Mouse (Mus musculus): ENCODE results near the gene Snrnp70. TPM values are rescaled to one million over a fixed set of nuclear protein-coding genes. Genes with fewer than 3 reads are reported as not detected.

Gene Snrnp70
- polyA plus RNA-seq, 1 experiment from 2014 or later = 57.2 TPM

DNA sequence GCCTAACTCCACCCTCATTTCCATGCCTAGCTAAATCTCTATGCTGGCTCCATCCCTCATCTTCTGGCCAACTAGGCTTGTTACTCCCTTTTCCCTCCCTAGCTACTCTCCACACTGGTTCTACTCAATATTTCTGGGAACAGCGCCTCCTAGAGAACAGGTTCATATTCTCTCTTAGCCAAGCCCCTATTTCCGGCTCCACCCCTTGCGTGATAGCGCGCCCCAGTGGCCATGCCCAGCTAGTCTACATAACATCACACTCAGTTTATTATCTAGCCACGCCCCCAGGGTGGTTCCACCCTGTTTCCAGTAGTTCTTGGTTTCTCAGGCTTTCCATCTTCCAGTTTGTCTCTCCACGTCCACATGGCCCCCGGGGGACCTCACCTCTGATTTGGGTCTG lies 54.2 kb downstream of the Snrnp70 start:
- peaks cover 36% of the 10 kb centered on the region for H3K27me3 ChIP-seq (ENCODE audit: insufficient read depth, low read length)
- peak overlapping the region; percentile 74; the same call in 1 of the 2 replicates for H3K4me2 ChIP-seq (ENCODE audit: low read depth, low read length)
- ATAC-seq = peak; percentile 75
- H3K4me3 ChIP-seq (ENCODE audit: low read depth, low read length) = no peak overlapping the region
- TF ChIP-seq CTCF (IDR thresholded peaks at IDR 0.05; ENCODE audit: low read depth) (peak; percentile 89), EP300 (IDR thresholded peaks at IDR 0.05; ENCODE audit: low read depth) (no peak)
- H3K27ac ChIP-seq (ENCODE audit: low read depth) = no peak overlapping the region
- no peaks in the 10 kb centered on the region for H3K36me3 ChIP-seq (replicated peaks; ENCODE audit: insufficient read depth, low read length)
- no peaks in the 10 kb centered on the region for H3K9me3 ChIP-seq (ENCODE audit: low read length)
- no peak overlapping the region for H3K9ac ChIP-seq (replicated peaks)
- H3K4me1 ChIP-seq (ENCODE audit: insufficient read depth) = peaks cover 34% of the 10 kb centered on the region
- DNase-seq = peak; percentile 90
- 6% methylated on average over 8 of the region's 8 CpGs for WGBS (ENCODE audit: insufficient replicate concordance)

DNA sequence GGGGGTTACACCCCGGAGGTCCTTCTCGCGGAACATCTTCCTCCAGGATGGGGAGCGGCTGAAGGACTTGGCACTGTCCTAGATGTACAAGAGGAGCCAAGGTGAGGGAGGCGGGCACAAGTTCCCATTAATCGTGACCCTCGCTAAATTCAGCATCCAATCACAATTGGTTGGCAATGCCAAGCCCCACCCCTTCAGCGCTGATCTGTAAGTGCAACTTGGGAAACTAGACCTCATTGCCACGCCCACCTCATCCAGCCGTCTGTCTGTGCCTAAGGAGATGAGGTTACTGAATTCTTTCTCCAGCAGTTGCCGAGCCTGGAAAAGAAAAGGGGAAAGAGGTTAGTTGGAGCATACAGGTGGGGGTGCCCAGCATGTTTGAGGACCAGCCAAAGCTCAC lies 54.9 kb downstream of the Snrnp70 start:
- no peak overlapping the region for H3K9ac ChIP-seq (replicated peaks)
- H3K36me3 ChIP-seq (replicated peaks; ENCODE audit: insufficient read depth, low read length) = no peaks in the 10 kb centered on the region
- DNase-seq (peak; percentile 51), ATAC-seq (no peak)
- H3K27ac ChIP-seq (ENCODE audit: low read depth) = no peak overlapping the region
- WGBS (ENCODE audit: insufficient replicate concordance) = under 1% methylated on average over 11 of the region's 11 CpGs
- H3K4me2 ChIP-seq (ENCODE audit: low read depth, low read length) = peak overlapping the region; percentile 74
- peaks cover 41% of the 10 kb centered on the region for H3K27me3 ChIP-seq (ENCODE audit: insufficient read depth, low read length)
- TF ChIP-seq CTCF (IDR thresholded peaks at IDR 0.05; ENCODE audit: low read depth) = no peak
- no peak for TF ChIP-seq EP300 (IDR thresholded peaks at IDR 0.05; ENCODE audit: low read depth)
- no peaks in the 10 kb centered on the region for H3K9me3 ChIP-seq (ENCODE audit: low read length)
- H3K4me1 ChIP-seq (ENCODE audit: insufficient read depth) = peaks cover 34% of the 10 kb centered on the region
- H3K4me3 ChIP-seq (ENCODE audit: low read depth, low read length) = peak overlapping the region; percentile 12; the same call in 1 of the 2 replicates

DNA sequence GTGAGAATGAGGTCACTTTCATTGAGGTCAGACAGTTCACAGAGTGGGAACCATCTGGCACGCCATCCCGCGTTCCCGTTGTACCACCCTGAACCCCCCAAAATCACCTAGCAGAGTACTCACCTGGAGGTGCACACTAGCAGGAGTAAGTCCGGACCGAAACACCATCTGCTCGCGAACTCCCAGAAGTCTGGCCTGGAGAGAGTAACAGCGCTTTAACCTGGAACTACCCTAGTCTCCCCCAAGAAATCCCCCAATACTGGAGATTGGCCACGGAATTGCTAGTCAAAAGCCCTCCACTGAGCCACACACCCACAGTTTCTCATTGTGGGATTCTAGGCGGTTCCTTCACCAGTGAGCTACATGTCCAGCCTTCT lies 55.5 kb downstream of the Snrnp70 start:
- Histone ChIP-seq H3K9me3 (ENCODE audit: low read length) (no peaks in the 10 kb centered on the region), H3K4me1 (ENCODE audit: insufficient read depth) (peaks cover 34% of the 10 kb centered on the region), H3K27me3 (ENCODE audit: insufficient read depth, low read length) (peaks cover 43% of the 10 kb centered on the region), H3K4me3 (ENCODE audit: low read depth, low read length) (peak overlapping the region; percentile 40), H3K4me2 (ENCODE audit: low read depth, low read length) (peak overlapping the region; percentile 74), H3K36me3 (replicated peaks; ENCODE audit: insufficient read depth, low read length) (no peaks in the 10 kb centered on the region), H3K9ac (replicated peaks) (no peak overlapping the region), H3K27ac (ENCODE audit: low read depth) (no peak overlapping the region)
- ATAC-seq (no peak), DNase-seq (no peak)
- WGBS (ENCODE audit: insufficient replicate concordance) = 2% methylated on average over 11 of the region's 11 CpGs
- TF ChIP-seq EP300 (IDR thresholded peaks at IDR 0.05; ENCODE audit: low read depth) (no peak), CTCF (IDR thresholded peaks at IDR 0.05; ENCODE audit: low read depth) (no peak)

DNA sequence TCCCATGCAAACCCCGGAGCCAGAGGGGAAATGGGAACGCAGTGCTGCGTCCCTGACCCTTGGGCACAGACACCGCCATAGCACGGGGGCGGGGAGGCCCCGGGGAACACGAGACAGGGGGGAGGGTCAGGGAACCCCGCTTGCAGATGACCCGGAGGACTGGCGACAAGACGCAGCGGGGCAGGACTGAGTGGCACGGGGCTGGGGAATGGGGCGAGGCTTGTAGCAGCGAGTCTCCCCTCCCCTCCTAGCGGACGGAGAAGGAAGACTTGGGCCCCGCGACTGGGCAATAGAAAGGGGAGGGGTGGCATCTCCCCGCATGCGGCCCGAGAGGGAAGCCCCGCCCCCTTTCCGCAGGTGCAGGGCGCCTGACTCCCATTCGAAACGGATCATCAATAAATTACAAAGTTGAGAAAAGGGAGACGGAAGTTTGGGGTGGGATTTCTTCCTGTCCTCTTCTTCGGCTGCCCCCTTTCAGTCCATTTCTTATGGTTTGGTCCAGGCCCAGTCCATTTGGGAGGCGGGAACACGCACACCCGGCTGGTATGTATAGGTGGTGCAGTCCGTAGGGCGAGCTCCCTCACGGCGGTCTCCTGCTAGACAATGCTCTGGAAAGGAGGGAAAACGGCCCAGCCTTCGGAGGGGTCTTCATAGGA lies 56.0 kb downstream of the Snrnp70 start:
- peaks cover 43% of the 10 kb centered on the region for H3K27me3 ChIP-seq (ENCODE audit: insufficient read depth, low read length)
- ATAC-seq = peak; percentile 75
- peak overlapping the region; percentile 40 for H3K4me3 ChIP-seq (ENCODE audit: low read depth, low read length)
- H3K9me3 ChIP-seq (ENCODE audit: low read length) = no peaks in the 10 kb centered on the region
- DNase-seq = peak; percentile 75
- no peaks in the 10 kb centered on the region for H3K36me3 ChIP-seq (replicated peaks; ENCODE audit: insufficient read depth, low read length)
- peak overlapping the region; percentile 74 for H3K4me2 ChIP-seq (ENCODE audit: low read depth, low read length)
- TF ChIP-seq CTCF (IDR thresholded peaks at IDR 0.05; ENCODE audit: low read depth) (peak; percentile 52), EP300 (IDR thresholded peaks at IDR 0.05; ENCODE audit: low read depth) (0 out of 2 replicates have a peak, but pooled peaks have one; percentile 40)
- H3K27ac ChIP-seq (ENCODE audit: low read depth) = no peak overlapping the region
- peak overlapping the region; percentile 57; the same call in 1 of the 2 replicates for H3K9ac ChIP-seq (replicated peaks)
- H3K4me1 ChIP-seq (ENCODE audit: insufficient read depth) = peaks cover 34% of the 10 kb centered on the region
- WGBS (ENCODE audit: insufficient replicate concordance) = under 1% methylated on average over 37 of the region's 39 CpGs

DNA sequence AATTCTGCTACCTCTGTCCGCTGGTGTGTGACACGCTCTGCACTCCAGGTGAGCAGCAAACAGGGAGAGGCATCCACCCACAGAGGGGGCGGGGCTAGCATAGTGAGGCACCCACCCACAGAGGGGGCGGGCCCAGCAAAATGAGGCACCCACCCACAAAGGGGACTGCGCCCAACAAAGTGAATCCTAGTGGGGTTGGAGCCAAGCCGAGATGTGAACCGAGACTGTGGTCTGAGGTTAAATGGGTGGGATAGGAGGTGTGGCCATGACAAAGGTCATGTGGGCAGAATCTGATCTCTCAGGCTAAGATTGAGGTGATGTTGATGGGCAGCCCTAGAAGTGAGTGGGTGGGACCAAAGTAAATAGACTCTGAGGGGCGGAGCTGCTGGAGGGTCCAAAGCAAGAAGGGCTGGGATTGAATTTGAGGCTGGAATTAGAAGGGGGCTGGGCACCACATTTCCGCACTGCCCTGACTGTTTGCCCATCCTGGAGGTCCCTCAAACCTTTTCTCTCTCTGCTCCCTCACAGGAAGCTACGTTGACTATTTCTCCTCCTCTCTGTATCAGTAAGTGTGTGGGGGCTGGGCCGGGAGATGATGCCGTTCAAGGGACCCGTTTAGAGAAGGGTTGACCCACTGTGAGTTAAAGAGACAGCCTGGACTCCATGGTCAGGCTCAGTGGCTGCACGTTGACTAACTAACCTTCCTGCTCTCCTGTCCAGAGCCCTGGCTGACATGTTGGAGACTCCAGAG lies 57.2 kb downstream of the Snrnp70 start:
- Histone ChIP-seq H3K27me3 (ENCODE audit: insufficient read depth, low read length) (peaks cover 43% of the 10 kb centered on the region), H3K4me3 (ENCODE audit: low read depth, low read length) (no peak overlapping the region), H3K4me1 (ENCODE audit: insufficient read depth) (peaks cover 39% of the 10 kb centered on the region), H3K27ac (ENCODE audit: low read depth) (no peak overlapping the region), H3K4me2 (ENCODE audit: low read depth, low read length) (peak overlapping the region; percentile 74), H3K36me3 (replicated peaks; ENCODE audit: insufficient read depth, low read length) (no peaks in the 10 kb centered on the region), H3K9me3 (ENCODE audit: low read length) (no peaks in the 10 kb centered on the region), H3K9ac (replicated peaks) (no peak overlapping the region)
- ATAC-seq (peak; percentile 8; the same call in 1 of the 2 replicates), DNase-seq (peak; percentile 65)
- WGBS (ENCODE audit: insufficient replicate concordance) = 8% methylated on average over 14 of the region's 14 CpGs
- TF ChIP-seq CTCF (IDR thresholded peaks at IDR 0.05; ENCODE audit: low read depth) (no peak), EP300 (IDR thresholded peaks at IDR 0.05; ENCODE audit: low read depth) (no peak)

DNA sequence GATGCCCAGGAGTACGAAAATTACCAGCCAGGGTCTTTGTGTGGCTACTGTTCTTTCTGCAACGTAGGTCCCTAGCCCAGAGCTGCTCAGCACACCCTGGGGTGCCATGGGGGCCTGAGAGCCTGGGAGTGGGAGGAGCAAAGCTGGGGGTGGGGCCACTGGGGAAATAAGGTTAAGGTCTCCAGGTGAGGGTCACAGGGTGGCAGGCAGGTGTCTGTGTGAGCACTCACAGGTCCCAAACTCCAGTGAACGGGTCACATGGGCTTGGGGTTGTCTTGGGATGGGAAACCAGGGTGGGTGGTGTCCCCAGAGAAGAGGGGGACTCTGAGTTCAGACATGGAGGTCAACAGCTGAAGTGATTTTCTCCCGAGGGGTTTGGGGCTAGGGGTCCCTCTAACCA lies 58.1 kb downstream of the Snrnp70 start:
- H3K4me2 ChIP-seq (ENCODE audit: low read depth, low read length) = no peak overlapping the region
- WGBS (ENCODE audit: insufficient replicate concordance) = 10% methylated on average over 4 of the region's 4 CpGs
- peaks cover 47% of the 10 kb centered on the region for H3K4me1 ChIP-seq (ENCODE audit: insufficient read depth)
- TF ChIP-seq EP300 (IDR thresholded peaks at IDR 0.05; ENCODE audit: low read depth) (no peak), CTCF (IDR thresholded peaks at IDR 0.05; ENCODE audit: low read depth) (no peak)
- no peak overlapping the region for H3K9ac ChIP-seq (replicated peaks)
- no peak overlapping the region for H3K27ac ChIP-seq (ENCODE audit: low read depth)
- H3K36me3 ChIP-seq (replicated peaks; ENCODE audit: insufficient read depth, low read length) = no peaks in the 10 kb centered on the region
- no peak for DNase-seq
- H3K4me3 ChIP-seq (ENCODE audit: low read depth, low read length) = no peak overlapping the region
- peaks cover 43% of the 10 kb centered on the region for H3K27me3 ChIP-seq (ENCODE audit: insufficient read depth, low read length)
- no peak for ATAC-seq
- H3K9me3 ChIP-seq (ENCODE audit: low read length) = no peaks in the 10 kb centered on the region

All from liver, postnatal 0 days (tissue).